Comparison of ENCODE assay signal across 29 mouse cellular contexts in genomic region chr13:43580661-43581060, GRCm38 (mm10). TPM values are rescaled to one million over a fixed set of nuclear protein-coding genes. Genes with fewer than 3 reads are reported as not detected.
"Had no signal": no experiment of that assay in that cellular context is flagged by ENCODE, and none has a peak within 500 bp of the region (broad histone marks: within the 10 kb centered on the region; RNA-seq: fewer than 3 reads in every experiment).

No protein-coding gene starts in this region.

- H3K27me3 ChIP-seq: embryonic facial prominence, embryonic 12.5 days; embryonic facial prominence, embryonic 13.5 days; embryonic facial prominence, embryonic 15.5 days; forebrain, embryonic 13.5 days; forebrain, embryonic 15.5 days had no signal

- H3K36me3 ChIP-seq: embryonic facial prominence, embryonic 10.5 days; embryonic facial prominence, embryonic 12.5 days; embryonic facial prominence, embryonic 13.5 days; embryonic facial prominence, embryonic 15.5 days; forebrain, embryonic 10.5 days; forebrain, embryonic 12.5 days; forebrain, embryonic 15.5 days had no signal

- H3K9me3 ChIP-seq: embryonic facial prominence, embryonic 10.5 days; embryonic facial prominence, embryonic 12.5 days; embryonic facial prominence, embryonic 13.5 days; embryonic facial prominence, embryonic 15.5 days; forebrain, embryonic 10.5 days; forebrain, embryonic 12.5 days; forebrain, embryonic 13.5 days; forebrain, embryonic 15.5 days had no signal

- H3K27ac ChIP-seq: embryonic facial prominence, embryonic 10.5 days; embryonic facial prominence, embryonic 12.5 days; embryonic facial prominence, embryonic 13.5 days; embryonic facial prominence, embryonic 15.5 days; forebrain, embryonic 10.5 days; forebrain, embryonic 12.5 days; forebrain, embryonic 13.5 days; forebrain, embryonic 15.5 days; gastrocnemius, adult 2 months; heart, adult 2 months had no signal

- DNase-seq: cerebellum, adult 2 months; cerebellum, adult 8-10 months; cerebellum, adult 9-10 months; cerebellum, adult 9-11 months; cerebellum, postnatal 10 days; cerebellum, postnatal 14 days; cerebellum, postnatal 25 days; cerebellum, postnatal 36 days; embryo, embryonic 11 days; forebrain, postnatal 0 days; gastrocnemius, adult 2 months; gastrocnemius, postnatal 10 days; gastrocnemius, postnatal 14 days; gastrocnemius, postnatal 25 days; gastrocnemius, postnatal 36 days; heart, adult 18-20 months; heart, adult 2 months had no signal

- H3K4me3 ChIP-seq: embryonic facial prominence, embryonic 10.5 days; embryonic facial prominence, embryonic 12.5 days; embryonic facial prominence, embryonic 13.5 days; embryonic facial prominence, embryonic 15.5 days; erythroblast, embryonic 14.5 days; forebrain, embryonic 10.5 days; forebrain, embryonic 12.5 days; forebrain, embryonic 13.5 days; forebrain, embryonic 15.5 days; heart, adult 2 months had no signal

RNA-seq across cellular contexts. Expression of gene Rnf182, which starts 34.8 kb away (rescaled TPM):
- total RNA-seq: common myeloid progenitor, adult 5-6 weeks; gastrocnemius, adult 18-20 months; granulocyte monocyte progenitor cell, adult 5-6 weeks; heart, adult 18-20 months had no signal
- polyA plus RNA-seq: erythroblast, embryonic 14.5 days had no signal
